Mouse (Mus musculus): ENCODE measurements around the gene Lin7a.

DNA sequence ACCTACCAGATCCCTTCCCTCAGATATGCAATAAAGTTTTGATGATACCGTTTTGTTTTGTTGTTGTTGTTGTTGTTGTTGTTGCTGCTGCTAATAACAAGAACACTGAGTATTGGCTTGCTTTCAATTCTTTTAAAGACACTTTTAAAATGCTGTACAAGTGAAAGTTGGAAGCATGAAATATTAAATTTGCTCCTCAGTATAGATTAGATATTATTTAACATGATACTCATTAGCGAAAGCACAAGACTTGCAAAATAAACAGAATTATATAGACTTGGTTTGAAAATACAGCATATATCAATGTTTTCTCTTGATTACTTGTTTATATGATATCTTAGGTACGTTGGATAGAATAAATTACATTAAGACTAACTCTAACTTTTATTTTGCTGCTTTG lies 47.7 kb upstream of the Lin7a start:
- TF ChIP-seq CTCF (IDR thresholded peaks at IDR 0.05; ENCODE audit: insufficient read depth, low read length), result no peak
- no peak for TF ChIP-seq POLR2A (IDR thresholded peaks at IDR 0.05; ENCODE audit: borderline replicate concordance, extremely low read depth, low read depth, low read length)

All from lung, adult 2 months (tissue).